ENCODE assay signal across 12 mouse cellular contexts in the genomic region with DNA sequence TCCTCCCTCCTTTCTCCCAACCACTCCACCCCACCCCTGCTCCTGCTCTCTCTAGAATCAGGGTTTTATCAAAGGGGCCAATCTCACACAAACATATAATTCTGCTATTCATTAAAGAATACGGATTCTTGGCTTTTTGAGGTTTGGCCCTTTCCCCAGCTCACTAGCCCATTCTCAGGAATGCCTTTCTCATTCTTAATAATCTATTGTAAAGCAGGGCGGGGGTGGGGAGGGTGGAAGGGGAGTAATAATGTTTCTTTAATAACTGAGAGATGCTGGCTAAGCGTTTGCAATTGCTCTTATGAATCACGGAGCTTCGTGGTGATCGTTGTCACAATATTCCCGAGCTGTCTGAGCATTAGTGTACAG. TPM values are rescaled to one million over a fixed set of nuclear protein-coding genes. Genes with fewer than 3 reads are reported as not detected.
DNase-seq lines count a peak whose midpoint lies in the region; ATAC-seq lines count a peak whose summit lies in the region.
"Had no signal": no experiment of that assay in that cellular context is flagged by ENCODE, and none has a peak within 500 bp of the region (broad histone marks: within the 10 kb centered on the region; RNA-seq: fewer than 3 reads in every experiment).

No protein-coding gene starts in this region.

- no peaks in the 10 kb centered on the region for H3K36me3 ChIP-seq in heart, embryonic 12.5 days
- H3K36me3 ChIP-seq in hindbrain, embryonic 10.5 days = no peaks in the 10 kb centered on the region
- H3K36me3 ChIP-seq in midbrain, embryonic 10.5 days = no peaks in the 10 kb centered on the region

- no peaks in the 10 kb centered on the region for H3K9me3 ChIP-seq in heart, embryonic 12.5 days (replicated peaks)
- no peaks in the 10 kb centered on the region for H3K9me3 ChIP-seq in hindbrain, embryonic 10.5 days
- H3K9me3 ChIP-seq in midbrain, embryonic 10.5 days (replicated peaks) = no peaks in the 10 kb centered on the region

- intact Hi-C loops in heart, postnatal 10 days (cut with DNase I) = no loop called here

- ATAC-seq in heart, embryonic 12.5 days (ENCODE audit: insufficient number of reproducible peaks, low FRiP score) = no peak
- ATAC-seq in CD4-positive, CD25-positive, alpha-beta regulatory T cell, adult 4 months = no peak

- no peak overlapping the region for H3K9ac ChIP-seq in heart, embryonic 12.5 days

- 71% methylated on average over 7 of the region's 7 CpGs for WGBS in heart, embryonic 12.5 days
- 75% methylated on average over 7 of the region's 7 CpGs for WGBS in hindbrain, embryonic 10.5 days
- 75% methylated on average over 7 of the region's 7 CpGs for WGBS in midbrain, embryonic 10.5 days

- H3K4me2 ChIP-seq in heart, embryonic 12.5 days = peak overlapping the region; percentile 57

- H3K4me3 ChIP-seq in heart, embryonic 12.5 days = peak overlapping the region; percentile 16; the same call in 1 of the 2 replicates
- H3K4me3 ChIP-seq in hindbrain, embryonic 10.5 days = peak overlapping the region; percentile 28; the same call in 1 of the 2 replicates
- peak overlapping the region; percentile 33; the same call in 1 of the 2 replicates for H3K4me3 ChIP-seq in midbrain, embryonic 10.5 days
- H3K4me3 ChIP-seq: erythroblast, embryonic 14.5 days; myocyte had no signal

- peaks cover 3% of the 10 kb centered on the region; the same call in 1 of the 2 replicates for H3K27me3 ChIP-seq in heart, embryonic 12.5 days (replicated peaks)
- H3K27me3 ChIP-seq in hindbrain, embryonic 10.5 days (ENCODE audit: insufficient read depth, poor library complexity, severe bottlenecking) = no peaks in the 10 kb centered on the region; the same call in 1 of the 2 replicates
- no peaks in the 10 kb centered on the region for H3K27me3 ChIP-seq in midbrain, embryonic 10.5 days (ENCODE audit: low read depth, poor library complexity, severe bottlenecking)

- H3K4me1 ChIP-seq in heart, embryonic 12.5 days (replicated peaks) = peaks cover 15% of the 10 kb centered on the region
- peaks cover 28% of the 10 kb centered on the region for H3K4me1 ChIP-seq in hindbrain, embryonic 10.5 days (replicated peaks)
- H3K4me1 ChIP-seq in midbrain, embryonic 10.5 days = peaks cover 38% of the 10 kb centered on the region

- no peak for DNase-seq in heart, postnatal 10 days
- peak; percentile 71 for DNase-seq in Muller cell, postnatal 12 days (ENCODE audit: inconsistent ontology term)
- no peak for DNase-seq in hindbrain, embryonic 10.5 days (ENCODE audit: low spot score)
- DNase-seq in midbrain, embryonic 10.5 days (ENCODE audit: low spot score) = no peak
- no peak for DNase-seq in ovary, postnatal 14 days (ENCODE audit: low spot score)
- DNase-seq in cerebellum, adult 9-11 months = no peak
- DNase-seq: left cerebral cortex, postnatal 4 days; spleen, adult 18-20 months had no signal

- no peak overlapping the region for H3K27ac ChIP-seq in heart, embryonic 12.5 days (ENCODE audit: poor library complexity, severe bottlenecking)
- peak overlapping the region; percentile 62 for H3K27ac ChIP-seq in hindbrain, embryonic 10.5 days
- H3K27ac ChIP-seq in midbrain, embryonic 10.5 days (replicated peaks) = peak overlapping the region; percentile 63

RNA-seq across cellular contexts. Expression of gene Atp2c1, which starts 27.3 kb away (rescaled TPM):
- 66.3 and 67.7 TPM in 2 replicates for polyA plus RNA-seq in heart, embryonic 12.5 days (2016; fragmentation: Nextera tagmentation; extraction: Ambion mirVana)
- 10 to 100 TPM; 43.5 to 63.4 TPM for total RNA-seq in heart, postnatal 10 days (2021)
- polyA plus RNA-seq in hindbrain, embryonic 10.5 days (2016; fragmentation: Nextera tagmentation; extraction: Ambion mirVana) = 47.9 and 65.4 TPM in 2 replicates
- 54.8 and 56.3 TPM in 2 replicates for polyA plus RNA-seq in midbrain, embryonic 10.5 days (2016; fragmentation: Nextera tagmentation; extraction: Ambion mirVana)
- 10 to 100 TPM; 19.2 to 20.3 TPM for polyA plus RNA-seq in CD4-positive, CD25-positive, alpha-beta regulatory T cell, adult 4 months (2017; shearing (Covaris generic))
